In the genomic region with DNA sequence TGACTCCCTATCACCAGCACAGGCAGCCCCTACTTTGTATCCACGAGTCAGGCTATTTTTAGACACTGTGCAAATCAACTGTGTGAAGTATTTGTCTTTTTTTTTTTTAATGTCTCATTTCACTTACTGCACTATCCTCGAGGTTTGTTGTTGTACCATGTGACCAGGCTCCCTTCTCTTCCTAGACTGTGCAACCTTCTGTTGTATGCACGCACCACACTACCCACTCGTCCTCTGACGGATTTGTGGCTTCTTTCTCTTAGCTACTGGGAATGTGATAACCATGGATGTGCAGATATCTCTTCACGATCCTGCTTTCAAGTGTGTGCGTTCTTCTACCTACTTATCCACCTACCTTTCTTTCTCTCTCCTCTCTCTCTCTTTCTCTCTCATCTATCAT, we compare ENCODE assay signal across 36 mouse cellular contexts. TPM values are rescaled to one million over a fixed set of nuclear protein-coding genes. Genes with fewer than 3 reads are reported as not detected.
"Had no signal": no experiment of that assay in that cellular context is flagged by ENCODE, and none has a peak within 500 bp of the region (broad histone marks: within the 10 kb centered on the region; RNA-seq: fewer than 3 reads in every experiment).

No protein-coding gene starts in this region.

- H3K36me3 ChIP-seq: heart, embryonic 12.5 days; hindbrain, embryonic 13.5 days; hindbrain, embryonic 15.5 days; limb, embryonic 10.5 days; limb, embryonic 12.5 days; liver, embryonic 13.5 days; liver, embryonic 15.5 days had no signal

- H3K4me3 ChIP-seq: heart, embryonic 12.5 days; hindbrain, embryonic 13.5 days; hindbrain, embryonic 15.5 days; layer of hippocampus, adult 2 months; left cerebral cortex, adult 2 months; limb, embryonic 10.5 days; limb, embryonic 12.5 days; liver, embryonic 13.5 days; liver, embryonic 15.5 days had no signal

- H3K4me1 ChIP-seq: hindbrain, embryonic 15.5 days; liver, embryonic 13.5 days; liver, embryonic 15.5 days had no signal

- H3K4me2 ChIP-seq: heart, embryonic 12.5 days; hindbrain, embryonic 13.5 days; hindbrain, embryonic 15.5 days; limb, embryonic 12.5 days; liver, embryonic 11.5 days; liver, embryonic 13.5 days; liver, embryonic 15.5 days had no signal

- H3K27me3 ChIP-seq: heart, embryonic 12.5 days; hindbrain, embryonic 13.5 days; hindbrain, embryonic 15.5 days; limb, embryonic 12.5 days; liver, embryonic 13.5 days; liver, embryonic 15.5 days had no signal

- H3K27ac ChIP-seq: hindbrain, embryonic 13.5 days; hindbrain, embryonic 15.5 days; hindbrain, postnatal 0 days; layer of hippocampus, adult 2 months; left cerebral cortex, adult 2 months; limb, embryonic 10.5 days; limb, embryonic 12.5 days; liver, embryonic 13.5 days; liver, embryonic 15.5 days had no signal

- DNase-seq: forebrain, postnatal 0 days; gastrocnemius, postnatal 14 days; gastrocnemius, postnatal 36 days; heart, adult 11 months; heart, postnatal 10 days; kidney, adult 18-20 months; kidney, adult 8-10 months; kidney, postnatal 10 days; kidney, postnatal 25 days; kidney, postnatal 4 days; liver; liver, embryonic 13.5 days; liver, postnatal 0 days had no signal

- H3K9ac ChIP-seq: forebrain, postnatal 0 days; heart, embryonic 12.5 days; hindbrain, embryonic 13.5 days; hindbrain, embryonic 15.5 days; limb, embryonic 12.5 days; liver, embryonic 13.5 days; liver, embryonic 15.5 days; liver, postnatal 0 days had no signal

- H3K9me3 ChIP-seq: heart, embryonic 12.5 days; hindbrain, embryonic 13.5 days; hindbrain, embryonic 15.5 days; limb, embryonic 10.5 days; limb, embryonic 12.5 days; liver, embryonic 13.5 days; liver, embryonic 15.5 days had no signal

- ATAC-seq: forebrain, postnatal 0 days; hindbrain, postnatal 0 days; intestine, embryonic 16.5 days; liver, postnatal 0 days had no signal

RNA-seq across cellular contexts. Expression of a gene that starts 12.6 kb away (rescaled TPM):
- total RNA-seq: forebrain, postnatal 0 days; gastrocnemius, adult 18-20 months; gastrocnemius, adult 8-10 months; gastrocnemius, postnatal 14 days; gastrocnemius, postnatal 36 days; hematopoietic stem cell, adult 5-6 weeks; hindbrain, postnatal 0 days; layer of hippocampus, adult 2 months; layer of hippocampus, postnatal 10 days; layer of hippocampus, postnatal 25 days; left cerebral cortex, adult 2 months; left cerebral cortex, postnatal 14 days; left cerebral cortex, postnatal 36 days had no signal
- polyA plus RNA-seq: forebrain, postnatal 0 days; heart, embryonic 12.5 days; hindbrain, embryonic 11.5 days; hindbrain, embryonic 13.5 days; hindbrain, embryonic 15.5 days; hindbrain, postnatal 0 days; intestine, embryonic 14.5 days; intestine, embryonic 16.5 days; kidney, embryonic 14.5 days; kidney, embryonic 16.5 days; limb, embryonic 10.5 days; limb, embryonic 12.5 days; limb, embryonic 14.5 days; liver, embryonic 11.5 days; liver, embryonic 13.5 days; liver, embryonic 15.5 days; liver, postnatal 0 days had no signal

RNA-seq across cellular contexts. Expression of a gene that starts 41.5 kb away (rescaled TPM):
- total RNA-seq: hematopoietic stem cell, adult 5-6 weeks had no signal
